Mouse (Mus musculus) gonadal fat pad, adult 2 months (tissue): ENCODE measurements around the gene Arhgap30. TPM values are rescaled to one million over a fixed set of nuclear protein-coding genes. Genes with fewer than 3 reads are reported as not detected.

Source experiments
- DNase-seq: peaks from one replicate; pipeline ENCODE4 v3.0.0-alpha.2; 2012; ENCODE audit warnings: low read depth
- polyA plus RNA-seq: library from polyadenylated mRNA; depleted of rRNA; stranded (reverse); fragments of >200 nt; gene quantifications from 2 replicates; pipeline ENCODE4 v1.2.3, GENCODE M21; 2012

The Arhgap30 gene
- polyA plus RNA-seq, 1 experiment = 4.5 TPM

GRCm38 (mm10) chr1:171432158-171432557 is 43.4 kb downstream of the Arhgap30 start:
- no peak for DNase-seq

- DNase-seq = no peak
Observed at GRCm38 (mm10) chr1:171435288-171435814, 46.6 kb downstream of the Arhgap30 start.

- no peak for DNase-seq
Observed at GRCm38 (mm10) chr1:171435974-171436373, 47.2 kb downstream of the Arhgap30 start.

GRCm38 (mm10) chr1:171437264-171438013 is 48.7 kb downstream of the Arhgap30 start, which contains the start of gene F11r:
Gene F11r (plus strand): TSS chr1:171437535.
- DNase-seq = peak; percentile 90

GRCm38 (mm10) chr1:171438014-171438670 is 49.4 kb downstream of the Arhgap30 start:
- DNase-seq = no peak

GRCm38 (mm10) chr1:171439072-171439471 is 50.3 kb downstream of the Arhgap30 start:
- DNase-seq = no peak

- DNase-seq = no peak
Observed at GRCm38 (mm10) chr1:171440025-171440725, 51.4 kb downstream of the Arhgap30 start.

- no peak for DNase-seq
Observed at GRCm38 (mm10) chr1:171441466-171442412, 53.0 kb downstream of the Arhgap30 start.

GRCm38 (mm10) chr1:171442413-171442760 is 53.6 kb downstream of the Arhgap30 start:
- no peak for DNase-seq

- no peak for DNase-seq
Observed at GRCm38 (mm10) chr1:171445050-171445449, 56.3 kb downstream of the Arhgap30 start.

- no peak for DNase-seq
Observed at GRCm38 (mm10) chr1:171446854-171447253, 58.1 kb downstream of the Arhgap30 start.

- no peak for DNase-seq
Observed at GRCm38 (mm10) chr1:171447692-171448091, 58.9 kb downstream of the Arhgap30 start.

GRCm38 (mm10) chr1:171450062-171450461 is 61.3 kb downstream of the Arhgap30 start:
- no peak for DNase-seq

- no peak for DNase-seq
Observed at GRCm38 (mm10) chr1:171451001-171451400, 62.2 kb downstream of the Arhgap30 start.

- DNase-seq = no peak
Observed at GRCm38 (mm10) chr1:171452522-171452921, 63.8 kb downstream of the Arhgap30 start.

GRCm38 (mm10) chr1:171452923-171453322 is 64.2 kb downstream of the Arhgap30 start:
- DNase-seq = peak; percentile 77

- no peak for DNase-seq
Observed at GRCm38 (mm10) chr1:171454926-171455325, 66.2 kb downstream of the Arhgap30 start.

GRCm38 (mm10) chr1:171457568-171457967 is 68.8 kb downstream of the Arhgap30 start:
- no peak for DNase-seq

- no peak for DNase-seq
Observed at GRCm38 (mm10) chr1:171459791-171460190, 71.0 kb downstream of the Arhgap30 start.
